Mouse (Mus musculus) olfactory bulb, adult 2 months (tissue): Measurements from ENCODE around the gene Wdr17. TPM values are rescaled to one million over a fixed set of nuclear protein-coding genes. Genes with fewer than 3 reads are reported as not detected.

Experiments
- H3K27ac ChIP-seq: fragments of 200-500 bp; 2 replicates; pipeline ENCODE4 v1.5.1; 2012; ENCODE audit warnings: low read depth, low read length; ENCODE audit not compliant: insufficient read depth
- H3K4me1 ChIP-seq: fragments of 200-500 bp; 2 replicates; pipeline ENCODE4 v1.6.1; 2012; ENCODE audit warnings: low read length; ENCODE audit not compliant: control insufficient read depth, insufficient read depth
- H3K4me3 ChIP-seq: fragments of 200-500 bp; 2 replicates; pipeline ENCODE4 v1.5.1; 2012; ENCODE audit warnings: mild to moderate bottlenecking, low read depth, low read length, moderate library complexity; ENCODE audit not compliant: insufficient read depth
- CTCF ChIP-seq: fragments of 200-500 bp; IDR thresholded peaks from 2 replicates; pipeline ENCODE4 v1.5.1; 2012; ENCODE audit warnings: low read depth, mild to moderate bottlenecking, low read length, moderate library complexity; ENCODE audit not compliant: insufficient read depth
- POLR2A ChIP-seq: fragments of 200-500 bp; IDR thresholded peaks from 2 replicates; pipeline ENCODE4 v1.6.1; 2012; ENCODE audit warnings: mild to moderate bottlenecking, low read depth, low read length, moderate library complexity; ENCODE audit not compliant: insufficient read depth
- WGBS: fragments of 180-500 bp; shearing (Covaris S2); methylation state at CpG from one replicate; pipeline ENCODE4 v1.1.7; 2018; 5-methylcytosine and 5-hydroxymethylcytosine counted together
- polyA plus RNA-seq: library from polyadenylated mRNA; stranded (reverse); fragments of >200 nt; gene quantifications from 2 replicates; pipeline ENCODE4 v1.2.4, GENCODE M21; 2012; ENCODE audit warnings: low replicate concordance; ENCODE audit not compliant: missing spikeins, insufficient read depth, insufficient read length

Wdr17 gene
- not detected in 2 replicates for polyA plus RNA-seq

DNA sequence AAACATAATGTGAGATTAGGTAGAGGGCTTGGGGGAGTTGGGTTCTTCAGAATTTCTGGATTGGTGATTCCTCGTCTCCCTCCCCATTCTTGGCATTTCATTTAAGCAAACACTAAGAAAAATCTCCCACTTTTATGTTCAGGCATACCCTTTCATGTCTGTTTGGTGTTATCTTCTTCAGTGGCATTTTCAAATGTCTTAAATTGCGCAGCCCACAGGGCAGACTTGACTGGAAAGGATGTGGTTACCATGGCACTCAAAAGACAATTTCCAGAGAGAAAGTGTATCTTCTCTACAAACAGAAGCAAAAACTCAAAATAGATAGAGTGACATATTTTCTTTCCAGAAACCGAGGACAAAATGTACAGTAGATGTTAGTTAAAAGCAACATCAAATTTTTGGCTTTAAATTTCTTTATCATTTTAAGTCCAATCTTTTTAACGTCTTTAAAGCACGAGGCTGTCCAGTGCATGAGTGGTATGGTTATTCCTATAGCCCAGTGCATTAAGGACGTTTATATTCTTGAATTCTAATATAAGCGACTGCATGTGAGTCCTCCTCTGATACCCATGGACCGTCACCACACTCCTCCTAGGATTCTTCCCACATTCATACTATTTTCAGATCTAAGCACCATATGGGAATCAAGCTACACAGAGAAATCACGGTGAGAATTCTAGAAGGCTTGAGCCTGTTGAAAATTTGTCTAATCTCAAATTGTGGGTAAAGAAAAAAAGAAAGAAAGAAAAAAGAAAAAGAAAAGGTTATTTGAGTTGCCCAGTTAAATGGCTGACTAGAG, at the start of gene Wdr17:
Gene Wdr17, minus strand, starts transcription at position 198 of the 799 bp plus-strand sequence.
- H3K4me1 ChIP-seq: no peaks in the 10 kb centered on the region
- H3K27ac ChIP-seq: no peak within 1 kb of the TSS
- 73% methylated on average over 9 of the region's 9 CpGs for WGBS
- H3K4me3 ChIP-seq: no peak within 1 kb of the TSS
- TF ChIP-seq CTCF: no peak
- TF ChIP-seq POLR2A: no peak

DNA sequence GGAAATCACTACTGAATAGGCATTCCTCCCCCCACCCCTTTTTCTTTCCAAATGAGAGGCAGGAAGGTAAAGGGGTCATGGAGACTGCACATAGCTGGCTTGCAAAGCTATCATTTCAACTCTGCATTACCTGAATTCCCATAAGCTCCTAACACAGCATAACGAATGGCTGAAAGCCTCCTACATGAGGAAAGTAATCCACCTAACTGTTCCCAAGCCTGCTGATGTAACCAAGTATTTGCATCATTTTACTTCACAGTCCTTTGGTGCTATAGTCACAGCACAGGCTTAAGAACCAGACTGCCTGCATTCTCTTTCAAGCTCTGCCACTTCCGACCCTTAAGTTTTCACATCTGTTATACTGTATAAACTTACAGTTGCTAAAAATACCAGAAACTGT, 45.3 kb upstream of the Wdr17 start:
- Histone ChIP-seq H3K4me3 (no peak overlapping the region), H3K27ac (no peak overlapping the region), H3K4me1 (no peaks in the 10 kb centered on the region)
- WGBS: 68% methylated on average over 2 of the region's 2 CpGs
- TF ChIP-seq POLR2A (no peak), CTCF (no peak)

DNA sequence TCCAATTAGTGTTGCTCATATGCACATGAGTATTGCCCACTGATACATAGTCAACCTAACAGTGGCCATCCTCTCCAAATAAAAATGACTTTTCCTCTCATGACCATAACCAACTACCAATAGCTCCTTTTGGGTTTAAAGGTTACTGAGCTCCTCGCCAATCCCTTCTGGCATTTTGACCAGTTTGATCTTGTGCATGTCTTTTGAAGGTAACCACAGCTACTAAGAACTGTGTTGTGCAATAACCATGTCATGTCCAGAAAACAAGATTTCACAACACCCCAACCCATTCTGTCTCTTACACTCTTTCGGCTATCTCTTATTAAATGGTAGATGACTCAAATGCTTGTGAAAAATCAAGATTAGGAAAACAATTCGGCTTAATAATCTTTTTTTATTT, 38.0 kb upstream of the Wdr17 start:
- no peak overlapping the region for H3K27ac ChIP-seq
- no peak for TF ChIP-seq CTCF
- no peak for TF ChIP-seq POLR2A
- no peaks in the 10 kb centered on the region for H3K4me1 ChIP-seq
- no peak overlapping the region for H3K4me3 ChIP-seq
- WGBS: 93% methylated on average over 3 of the region's 3 CpGs

DNA sequence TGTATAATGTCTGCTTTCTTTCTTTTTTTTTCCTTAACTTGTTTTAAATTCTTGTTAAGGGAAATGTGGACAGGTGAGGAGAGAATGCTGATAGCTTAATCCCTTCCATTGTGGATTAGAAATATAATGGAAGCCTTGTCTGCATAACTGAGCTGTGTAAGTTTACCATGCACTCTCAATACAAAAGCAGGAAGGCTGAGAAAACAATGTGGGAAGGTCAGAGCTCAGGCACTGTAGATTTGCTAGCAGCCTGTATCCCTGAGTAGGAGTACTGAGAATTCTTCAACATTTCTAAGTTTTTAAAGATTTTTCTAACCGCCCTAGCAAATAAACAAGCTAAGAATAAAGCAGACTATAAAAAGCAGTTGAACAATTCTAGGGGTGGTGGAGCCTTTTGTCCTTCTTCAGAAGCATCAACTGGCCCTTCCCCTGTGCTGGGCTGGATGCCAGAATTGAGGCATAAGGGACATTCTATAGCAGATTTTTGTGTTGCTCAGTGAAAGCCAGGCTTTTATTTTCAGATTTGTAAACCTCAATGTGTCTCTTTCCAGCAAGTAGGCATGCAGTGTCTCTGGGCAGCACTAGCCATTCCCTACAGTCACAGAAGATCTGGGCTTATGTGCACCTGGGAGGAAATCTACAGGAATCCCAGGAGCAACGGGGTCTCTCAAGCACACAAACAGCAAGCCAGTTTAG, 35.3 kb upstream of the Wdr17 start:
- H3K27ac ChIP-seq: peak overlapping the region; percentile 79; the same call in 1 of the 2 replicates
- H3K4me1 ChIP-seq: no peaks in the 10 kb centered on the region
- H3K4me3 ChIP-seq: no peak overlapping the region
- WGBS: 18% methylated on average over 2 of the region's 2 CpGs
- no peak for TF ChIP-seq POLR2A
- no peak for TF ChIP-seq CTCF

DNA sequence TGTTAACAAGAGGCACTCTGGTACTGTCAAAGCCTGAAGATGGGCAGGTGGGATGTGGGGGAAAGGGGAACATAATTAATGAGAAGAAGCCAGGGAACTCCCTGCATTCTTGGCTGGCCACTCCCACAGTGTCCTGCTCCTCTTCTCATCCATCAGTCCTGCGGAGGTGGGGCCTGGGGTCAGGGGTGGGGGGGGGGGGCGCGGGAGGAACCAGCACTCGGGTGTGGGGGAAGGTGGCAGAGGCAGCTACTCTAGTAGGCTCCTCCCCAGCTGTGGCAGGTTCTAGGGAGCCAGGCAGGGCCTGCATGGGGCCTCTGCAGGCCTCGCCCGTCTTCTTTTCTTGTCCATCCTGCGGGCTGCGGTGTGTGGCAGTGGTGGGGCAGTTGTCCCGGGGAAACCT, 30.7 kb upstream of the Wdr17 start:
- 84% methylated on average over 7 of the region's 9 CpGs for WGBS

DNA sequence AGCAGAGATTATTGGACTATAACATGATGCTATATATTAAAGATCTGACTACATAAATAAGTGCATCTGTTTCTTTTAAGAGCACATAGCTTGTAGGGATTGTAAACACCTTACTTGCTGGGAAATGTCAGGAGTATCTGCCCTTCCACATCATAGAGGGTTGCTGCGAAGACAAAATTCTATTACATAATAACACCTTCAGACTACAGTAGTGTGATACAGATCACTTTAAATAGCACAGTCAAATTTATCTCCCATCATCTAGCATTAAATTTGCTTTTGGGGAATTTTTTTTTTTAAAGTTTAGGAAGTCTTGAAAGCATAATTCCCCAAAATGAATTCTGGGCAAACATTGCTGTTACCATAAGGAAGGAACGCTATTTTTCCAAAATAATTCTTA, 25.9 kb upstream of the Wdr17 start:
- WGBS: 83% methylated on average over 2 of the region's 2 CpGs
- Histone ChIP-seq H3K27ac (no peak overlapping the region), H3K4me1 (no peaks in the 10 kb centered on the region), H3K4me3 (no peak overlapping the region)
- TF ChIP-seq CTCF: no peak
- TF ChIP-seq POLR2A: no peak

More for the DNA sequence above, 30.7 kb upstream of the Wdr17 start:
- Histone ChIP-seq H3K27ac (no peak overlapping the region), H3K4me3 (no peak overlapping the region), H3K4me1 (no peaks in the 10 kb centered on the region)
- TF ChIP-seq POLR2A: no peak
- no peak for TF ChIP-seq CTCF

DNA sequence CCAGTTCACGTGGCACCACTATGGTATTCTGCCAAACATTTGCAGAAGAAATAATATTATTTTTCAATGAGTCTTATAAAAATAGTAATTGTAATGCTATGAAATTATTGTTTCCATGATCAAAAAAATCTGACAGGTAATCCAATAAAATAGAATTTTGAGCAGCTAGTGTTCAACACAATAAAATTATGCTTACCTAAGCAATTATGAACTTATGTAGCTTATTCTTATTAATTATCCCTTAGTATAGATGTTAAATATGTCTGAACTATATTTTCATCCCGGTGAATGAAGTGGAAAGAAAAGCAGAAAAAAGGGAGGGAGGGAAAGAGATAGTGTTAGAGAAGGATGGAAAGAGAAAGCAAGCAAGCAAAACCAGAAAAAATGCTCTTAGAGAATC, 12.5 kb upstream of the Wdr17 start:
- no peak for TF ChIP-seq POLR2A
- TF ChIP-seq CTCF: no peak
- Histone ChIP-seq H3K4me3 (no peak overlapping the region), H3K4me1 (no peaks in the 10 kb centered on the region), H3K27ac (no peak overlapping the region)
- 85% methylated on average over 2 of the region's 2 CpGs for WGBS

DNA sequence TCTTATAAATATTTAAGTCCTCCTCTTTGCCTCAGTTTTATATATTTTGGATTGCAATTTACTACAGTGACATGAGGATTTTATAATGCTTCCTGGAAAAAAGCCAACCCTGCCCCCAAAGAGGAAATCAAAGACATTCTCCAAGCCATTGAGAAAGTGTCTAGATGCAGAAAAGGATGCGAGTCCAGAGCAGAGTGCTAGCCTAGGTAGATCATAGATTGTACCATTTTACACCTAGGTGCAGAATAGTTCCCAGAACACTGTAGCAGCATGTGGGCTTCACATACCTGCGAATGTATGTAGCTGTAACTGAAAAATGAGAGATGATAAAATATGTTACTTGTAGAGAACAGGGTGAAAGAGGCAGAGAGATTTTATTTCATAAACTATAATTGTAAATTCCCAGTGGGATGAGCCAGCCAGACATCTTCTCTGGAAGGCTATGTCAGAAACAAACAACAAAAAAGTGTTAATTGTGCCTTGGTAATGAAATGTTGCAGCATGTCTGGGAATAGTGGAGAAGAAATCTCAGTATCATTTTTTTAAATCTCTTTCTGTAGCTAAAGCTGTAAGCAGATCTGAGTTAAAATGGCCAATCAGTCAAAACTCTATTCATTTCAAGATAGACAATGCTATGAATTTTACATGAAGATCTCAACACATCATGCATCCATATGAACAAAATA, 7.8 kb upstream of the Wdr17 start:
- no peak overlapping the region for H3K27ac ChIP-seq

DNA sequence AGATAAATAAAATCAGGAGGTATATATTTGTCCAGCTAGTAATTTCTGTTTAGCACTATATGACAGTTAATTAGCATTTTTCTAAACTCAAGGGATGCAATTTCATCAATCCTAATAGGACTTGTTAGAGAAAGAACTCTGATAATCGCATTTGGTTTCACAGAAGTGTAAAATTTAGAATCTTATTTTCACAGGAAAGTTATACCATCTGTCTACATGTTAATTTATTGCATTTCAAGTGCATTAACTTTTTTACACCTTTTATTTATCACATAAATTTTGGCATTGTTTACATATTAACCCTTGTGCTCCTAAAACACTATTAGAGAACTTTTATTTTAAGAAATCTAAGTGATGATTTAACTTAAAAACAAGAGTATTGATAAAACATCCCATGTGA, 7.2 kb upstream of the Wdr17 start:
- Histone ChIP-seq H3K4me3 (no peak overlapping the region), H3K4me1 (no peaks in the 10 kb centered on the region), H3K27ac (no peak overlapping the region)
- 72% methylated on average over 1 of the region's 1 CpGs for WGBS
- TF ChIP-seq POLR2A: no peak
- no peak for TF ChIP-seq CTCF

More for the DNA sequence above, 7.8 kb upstream of the Wdr17 start:
- WGBS: 61% methylated on average over 2 of the region's 2 CpGs
- H3K4me1 ChIP-seq: no peaks in the 10 kb centered on the region
- TF ChIP-seq CTCF: no peak
- TF ChIP-seq POLR2A: no peak
- H3K4me3 ChIP-seq: no peak overlapping the region
